Mouse (Mus musculus) liver, adult (tissue): ENCODE measurements around the gene Dmxl2.

Experiments
- GATA4 ChIP-seq: IDR thresholded peaks from 2 replicates; pipeline ENCODE4 v1.6.1; 2014; ENCODE audit warnings: mild to moderate bottlenecking, low read length; ENCODE audit not compliant: insufficient replicate concordance

The Dmxl2 gene

DNA sequence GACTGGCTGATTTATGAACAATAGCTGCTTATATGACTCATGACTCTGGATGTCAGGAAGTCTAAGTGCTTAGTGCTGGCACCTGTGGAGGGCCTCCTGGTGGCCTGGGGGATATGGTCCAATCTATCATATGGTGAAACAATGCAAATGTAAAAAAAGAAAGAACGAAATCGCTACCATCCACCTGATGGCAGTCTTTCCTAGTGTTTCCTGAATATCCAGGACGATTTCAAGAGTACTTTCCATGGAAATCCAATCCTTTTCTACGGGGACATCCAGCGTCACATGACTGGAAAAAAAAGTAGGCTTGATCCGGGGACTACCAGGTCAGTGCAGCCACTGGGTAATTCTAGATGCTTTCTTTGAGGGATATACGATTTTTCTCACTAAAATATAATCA is 26.3 kb upstream of the Dmxl2 start:
- TF ChIP-seq GATA4 = no peak

GRCm38 (mm10) chr9:54520286-54520685 is 18.9 kb upstream of the Dmxl2 start:
- no peak for TF ChIP-seq GATA4

- TF ChIP-seq GATA4 = no peak
These were observed 17.5 kb upstream of the Dmxl2 start for GRCm38 (mm10) chr9:54518921-54519320.

- TF ChIP-seq GATA4 = no peak
These were observed 14.6 kb upstream of the Dmxl2 start for GRCm38 (mm10) chr9:54515991-54516390.

DNA sequence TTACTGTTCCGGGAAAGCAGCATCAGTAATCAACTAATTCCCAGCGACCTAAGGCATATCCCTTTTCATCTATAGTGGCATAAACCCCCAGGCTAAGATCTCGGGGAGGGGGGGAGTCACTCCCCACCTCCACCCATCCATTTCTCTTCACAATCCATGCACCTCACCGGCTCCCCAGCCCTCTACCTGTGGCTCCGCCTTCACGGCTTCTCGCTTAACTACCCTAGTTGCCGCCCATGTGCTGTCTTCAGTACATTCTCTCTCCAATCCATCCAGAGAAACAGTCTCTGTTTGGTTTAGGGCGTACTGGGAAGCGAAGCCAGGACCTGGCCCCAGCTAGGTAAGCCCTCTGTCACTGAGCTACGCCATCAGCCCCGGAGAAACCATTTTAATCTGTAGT is 1.4 kb upstream of the Dmxl2 start:
- TF ChIP-seq GATA4 = no peak

- TF ChIP-seq GATA4 = no peak
These were observed 677 bp upstream of the Dmxl2 start for GRCm38 (mm10) chr9:54502111-54502495.

GRCm38 (mm10) chr9:54500832-54501452 is 484 bp downstream of the Dmxl2 start:
- TF ChIP-seq GATA4 = no peak

GRCm38 (mm10) chr9:54499791-54500190 is 1.6 kb downstream of the Dmxl2 start:
- no peak for TF ChIP-seq GATA4

DNA sequence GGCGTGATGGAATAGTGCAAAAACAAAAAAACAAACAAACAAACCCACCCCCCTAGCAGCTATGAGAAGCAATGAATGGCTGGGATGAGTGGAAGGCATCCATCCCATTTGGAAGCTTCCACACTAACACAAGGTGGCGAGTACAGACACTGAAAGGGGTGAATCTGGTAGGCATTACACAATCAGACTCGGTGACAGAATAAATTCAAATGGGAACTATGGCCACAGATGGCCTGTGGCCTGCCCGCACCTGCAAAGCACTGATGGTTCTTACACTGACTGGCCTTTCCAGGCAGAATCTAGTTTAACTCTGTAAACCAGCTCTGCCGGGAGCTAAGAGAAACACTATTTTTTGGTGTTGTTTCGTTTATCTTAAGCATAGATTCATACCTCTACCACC is 2.1 kb downstream of the Dmxl2 start:
- TF ChIP-seq GATA4 = no peak

- TF ChIP-seq GATA4 = no peak
These were observed 11.0 kb downstream of the Dmxl2 start for GRCm38 (mm10) chr9:54490431-54490830.

DNA sequence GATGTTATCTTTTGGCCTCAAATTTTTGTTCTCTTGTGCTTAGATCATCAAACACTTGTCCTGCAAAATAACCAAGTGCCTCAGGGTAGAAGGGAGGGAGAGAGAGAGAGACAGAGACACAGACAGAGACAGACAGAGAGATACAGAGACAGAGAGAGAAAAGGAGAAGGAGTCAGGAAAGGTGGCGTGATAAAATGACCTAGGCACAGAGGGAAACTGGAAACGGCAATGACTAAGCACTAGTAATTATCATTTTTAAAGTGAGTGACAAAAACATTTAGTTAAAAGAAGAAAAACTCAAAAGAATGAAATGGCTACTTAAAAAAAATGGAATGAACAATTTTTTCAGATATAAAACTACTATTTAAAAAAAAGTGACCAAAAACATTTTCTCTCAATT is 11.8 kb downstream of the Dmxl2 start:
- no peak for TF ChIP-seq GATA4

DNA sequence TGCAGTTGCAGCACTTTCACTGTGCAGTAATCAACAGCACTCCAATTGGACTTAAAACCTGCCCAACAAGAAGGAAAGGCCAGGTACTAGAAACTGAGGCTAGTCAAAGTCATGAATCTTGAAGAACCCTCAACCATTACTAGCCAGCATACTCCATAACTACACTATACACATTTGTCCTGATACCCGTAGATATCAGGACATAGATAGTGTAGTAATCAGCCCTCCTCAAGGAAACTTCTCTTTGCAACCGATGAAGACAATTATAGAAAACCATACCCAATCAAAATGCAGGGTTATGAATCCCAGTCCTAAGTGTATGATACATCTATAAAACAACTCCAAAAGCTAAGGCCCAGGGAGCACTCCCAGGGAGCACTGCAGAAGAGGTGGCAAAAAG is 16.5 kb downstream of the Dmxl2 start:
- no peak for TF ChIP-seq GATA4

- no peak for TF ChIP-seq GATA4
These were observed 18.2 kb downstream of the Dmxl2 start for GRCm38 (mm10) chr9:54483215-54483614.

GRCm38 (mm10) chr9:54482763-54483162 is 18.7 kb downstream of the Dmxl2 start:
- TF ChIP-seq GATA4 = no peak

GRCm38 (mm10) chr9:54479054-54479453 is 22.4 kb downstream of the Dmxl2 start:
- no peak for TF ChIP-seq GATA4

DNA sequence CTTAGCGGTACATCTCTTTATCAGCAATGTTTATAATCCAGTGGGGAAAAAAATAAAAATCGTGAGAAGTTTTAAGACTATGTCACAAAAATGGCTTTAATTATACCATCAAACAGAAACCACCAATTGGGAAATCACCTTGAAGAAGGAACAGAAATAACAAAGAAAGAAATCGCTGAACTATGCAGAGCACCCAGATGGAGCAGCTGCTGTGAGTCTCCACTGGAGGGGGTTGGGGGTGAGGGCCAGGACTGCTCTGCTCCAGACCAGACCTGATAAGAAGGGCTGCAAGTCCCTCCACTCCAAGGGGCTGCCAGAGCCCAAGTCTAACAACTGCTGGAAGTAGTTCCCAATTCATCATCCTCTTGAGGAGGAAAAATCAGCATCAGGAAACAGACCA is 23.3 kb downstream of the Dmxl2 start:
- TF ChIP-seq GATA4 = no peak

DNA sequence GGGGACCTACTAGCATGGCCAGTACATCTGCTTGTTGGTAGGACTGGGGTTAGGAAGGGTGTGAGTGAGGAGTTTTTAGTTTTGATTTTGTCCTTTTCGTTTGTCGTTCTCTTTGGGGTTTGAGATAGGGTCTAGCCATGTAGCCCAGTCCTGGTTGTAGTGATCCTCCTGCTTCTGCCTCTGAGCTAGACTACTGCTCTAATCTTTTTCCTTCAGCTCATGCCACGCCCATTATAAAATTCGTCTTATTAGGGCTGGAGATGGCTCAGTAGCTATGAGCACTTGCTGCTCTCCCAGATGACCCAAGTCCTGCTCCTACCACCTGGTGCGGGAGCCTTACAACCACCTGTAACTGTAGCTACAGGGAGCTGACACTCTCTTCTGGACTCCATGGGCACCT is 26.9 kb downstream of the Dmxl2 start:
- TF ChIP-seq GATA4 = no peak
